Mouse (Mus musculus) liver, embryonic 11.5 days (tissue): ENCODE measurements at regions not wholly inside any gene's neighbourhood (a gene's known extent, or its start where the extent isn't known, plus 50 kb on each side); places are given as distances from the start of the nearest gene placed in this dataset.
"Not testable (repeated sequence)": the region's sequence is repeated elsewhere in the genome, so short reads cannot be mapped to it uniquely, and the experiment has no call there.

Experiments used
- ATAC-seq: fragments of 200-750 bp; cut with Nextera tagmentation; replicated peaks from 2 replicates; pipeline ENCODE4 v1.8.0; 2017; ENCODE audit warnings: moderate number of reproducible peaks, mild to moderate bottlenecking, moderate TSS enrichment, moderate library complexity; ENCODE audit not compliant: low FRiP score
- DNase-seq: peaks from one replicate; pipeline ENCODE4 v3.0.0-alpha.2; 2017; ENCODE audit warnings: low spot score
- H3K27ac ChIP-seq: fragments of 300-500 bp; sonication (generic); 2 replicates; pipeline ENCODE4 v1.5.1; 2014; ENCODE audit warnings: mild to moderate bottlenecking, low read depth, low read length, control low read depth
- H3K27me3 ChIP-seq: fragments of 300-500 bp; sonication (generic); replicated peaks from 2 replicates; pipeline ENCODE4 v1.6.1; 2014; ENCODE audit warnings: low read length, mixed read lengths; ENCODE audit not compliant: control insufficient read depth, insufficient read depth
- H3K36me3 ChIP-seq: fragments of 300-500 bp; sonication (generic); 2 replicates; pipeline ENCODE4 v1.6.1; 2014; ENCODE audit warnings: mild to moderate bottlenecking, low read length, moderate library complexity, mixed read lengths; ENCODE audit not compliant: control insufficient read depth, insufficient read depth
- H3K4me1 ChIP-seq: fragments of 300-500 bp; sonication (generic); replicated peaks from 2 replicates; pipeline ENCODE4 v1.6.1; 2014; ENCODE audit warnings: low read length, mixed read lengths; ENCODE audit not compliant: control insufficient read depth, insufficient read depth
- H3K4me2 ChIP-seq: fragments of 300-500 bp; sonication (generic); 2 replicates; pipeline ENCODE4 v1.6.1; 2014; ENCODE audit warnings: mild to moderate bottlenecking, control low read depth, moderate library complexity
- H3K4me3 ChIP-seq: fragments of 300-500 bp; sonication (generic); 2 replicates; pipeline ENCODE4 v1.5.1; 2014; ENCODE audit warnings: low read depth, low read length, control low read depth
- H3K9ac ChIP-seq: fragments of 300-500 bp; sonication (generic); 2 replicates; pipeline ENCODE4 v1.6.1; 2014; ENCODE audit warnings: low read depth, low read length, control low read depth
- H3K9me3 ChIP-seq: fragments of 300-500 bp; sonication (generic); 2 replicates; pipeline ENCODE4 v1.6.1; 2016; ENCODE audit warnings: low read length, inconsistent platforms, mixed read lengths; ENCODE audit not compliant: control insufficient read depth
- WGBS: fragments of 180-500 bp; shearing (Covaris S2); extraction: QIAGEN DNeasy Blood & Tissue Kit; methylation state at CpG from one replicate; pipeline ENCODE4 v1.1.7; 2014; 5-methylcytosine and 5-hydroxymethylcytosine counted together

DNA sequence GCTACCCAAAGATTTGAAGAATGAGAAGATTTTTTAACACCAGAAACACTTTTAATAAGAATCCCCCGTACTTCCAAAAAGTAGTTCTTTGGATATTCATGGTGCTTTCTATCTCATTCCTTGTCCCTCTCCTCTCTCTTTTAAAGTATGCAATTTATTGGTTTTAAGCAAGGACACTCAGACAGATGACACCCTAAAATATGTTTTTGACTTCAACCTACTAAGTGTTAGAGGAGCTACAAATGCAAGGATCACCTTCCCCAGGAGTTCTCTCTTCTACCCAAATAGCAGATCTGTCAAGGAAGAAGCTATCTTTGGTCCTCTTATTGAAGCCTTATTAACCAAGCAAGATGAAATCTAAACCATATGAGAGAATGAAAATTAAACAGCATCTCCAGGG lies 86.6 kb upstream of the Ifngr1 start:
- ATAC-seq (no peak), DNase-seq (no peak)
- Histone ChIP-seq H3K27me3 (no peaks in the 10 kb centered on the region), H3K4me1 (no peaks in the 10 kb centered on the region), H3K4me3 (no peak overlapping the region), H3K9ac (no peak overlapping the region), H3K4me2 (no peak overlapping the region), H3K36me3 (no peaks in the 10 kb centered on the region), H3K9me3 (no peaks in the 10 kb centered on the region), H3K27ac (no peak overlapping the region)
- 91% methylated on average over 1 of the region's 1 CpGs for WGBS

DNA sequence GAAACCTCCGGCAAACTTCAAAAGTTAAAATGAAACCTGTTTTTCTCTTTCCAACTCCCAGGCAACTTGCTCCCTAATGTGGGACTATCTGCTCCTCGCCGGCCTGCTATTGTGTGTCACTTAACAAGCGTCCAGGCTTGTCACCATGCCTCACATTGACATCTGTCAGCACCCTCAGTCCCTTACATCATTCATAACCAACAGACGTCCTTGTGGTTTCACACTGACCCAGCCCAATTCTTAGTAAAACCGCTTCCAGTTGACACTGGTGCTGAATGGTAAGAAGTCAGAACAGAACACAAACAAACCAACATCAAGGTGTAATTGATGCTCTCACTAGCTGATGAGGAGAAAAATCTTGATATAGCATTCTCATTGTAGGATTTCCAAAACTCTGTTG lies 85.8 kb upstream of the Ifngr1 start:
- H3K9me3 ChIP-seq: no peaks in the 10 kb centered on the region
- WGBS: 61% methylated on average over 6 of the region's 6 CpGs
- no peak overlapping the region for H3K27ac ChIP-seq
- no peak overlapping the region for H3K4me3 ChIP-seq
- no peaks in the 10 kb centered on the region for H3K36me3 ChIP-seq
- H3K9ac ChIP-seq: no peak overlapping the region
- no peak for DNase-seq
- H3K4me2 ChIP-seq: no peak overlapping the region
- ATAC-seq: no peak
- no peaks in the 10 kb centered on the region for H3K4me1 ChIP-seq
- H3K27me3 ChIP-seq: no peaks in the 10 kb centered on the region

DNA sequence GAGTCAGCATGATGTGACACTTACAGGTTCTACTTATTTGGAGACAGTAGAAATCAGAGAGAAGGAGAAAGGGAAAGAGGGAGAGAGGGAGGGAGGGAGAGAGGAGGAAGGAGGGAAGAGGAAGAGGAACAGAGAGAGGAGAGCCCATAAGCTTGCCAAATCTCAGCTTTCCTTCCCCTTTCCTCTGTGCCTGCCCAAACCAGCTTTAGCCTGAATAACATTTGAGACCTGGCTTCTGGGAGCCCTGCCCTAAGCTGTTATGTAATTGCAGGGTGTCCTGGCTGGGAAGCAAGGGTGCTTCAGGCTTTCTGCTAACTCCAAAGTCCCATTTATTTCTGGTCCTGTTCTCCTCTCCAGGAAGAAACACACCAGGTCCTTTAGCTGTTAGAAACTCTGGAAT lies 85.3 kb upstream of the Ifngr1 start:
- no peak for ATAC-seq

GRCm38 (mm10) chr10:19508221-19508745 lies 83.5 kb upstream of the Ifngr1 start:
- ATAC-seq: no peak

More for the DNA sequence above, 85.3 kb upstream of the Ifngr1 start:
- Histone ChIP-seq H3K27me3 (no peaks in the 10 kb centered on the region), H3K4me1 (no peaks in the 10 kb centered on the region), H3K9ac (no peak overlapping the region), H3K36me3 (no peaks in the 10 kb centered on the region), H3K9me3 (no peaks in the 10 kb centered on the region), H3K4me3 (no peak overlapping the region), H3K4me2 (no peak overlapping the region), H3K27ac (no peak overlapping the region)
- DNase-seq: no peak

GRCm38 (mm10) chr10:19510047-19510446 lies 81.7 kb upstream of the Ifngr1 start:
- Histone ChIP-seq H3K36me3 (no peaks in the 10 kb centered on the region), H3K9ac (no peak overlapping the region), H3K27me3 (no peaks in the 10 kb centered on the region), H3K9me3 (no peaks in the 10 kb centered on the region), H3K27ac (no peak overlapping the region), H3K4me3 (no peak overlapping the region), H3K4me1 (no peaks in the 10 kb centered on the region), H3K4me2 (no peak overlapping the region)
- DNase-seq: no peak
- 87% methylated on average over 10 of the region's 10 CpGs for WGBS
- ATAC-seq: no peak

More at GRCm38 (mm10) chr10:19508221-19508745, 83.5 kb upstream of the Ifngr1 start:
- 77% methylated on average over 5 of the region's 5 CpGs for WGBS
- Histone ChIP-seq H3K4me3 (no peak overlapping the region), H3K36me3 (no peaks in the 10 kb centered on the region), H3K9ac (no peak overlapping the region), H3K27ac (no peak overlapping the region), H3K4me1 (no peaks in the 10 kb centered on the region), H3K27me3 (no peaks in the 10 kb centered on the region), H3K4me2 (no peak overlapping the region), H3K9me3 (no peaks in the 10 kb centered on the region)
- no peak for DNase-seq

DNA sequence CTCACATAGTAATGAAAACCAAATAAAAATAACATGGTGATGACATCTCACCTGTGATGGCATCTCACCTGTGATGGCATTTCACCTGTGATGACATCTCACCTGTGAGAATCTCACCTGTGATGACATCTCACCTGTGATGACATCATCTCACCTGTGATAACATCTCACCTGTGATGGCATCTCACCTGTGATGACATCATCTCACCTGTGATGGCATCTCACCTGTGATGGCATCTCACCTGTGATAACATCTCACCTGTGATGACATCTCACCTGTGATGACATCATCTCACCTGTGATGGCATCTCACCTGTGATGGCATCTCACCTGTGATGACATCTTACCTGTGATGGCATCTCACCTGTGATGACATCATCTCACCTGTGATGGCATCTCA lies 77.4 kb upstream of the Ifngr1 start:
- not testable (repeated sequence) for H3K9ac ChIP-seq, H3K4me3 ChIP-seq, H3K9me3 ChIP-seq, ATAC-seq, DNase-seq, H3K4me2 ChIP-seq, H3K27ac ChIP-seq, H3K27me3 ChIP-seq, H3K36me3 ChIP-seq, H3K4me1 ChIP-seq

DNA sequence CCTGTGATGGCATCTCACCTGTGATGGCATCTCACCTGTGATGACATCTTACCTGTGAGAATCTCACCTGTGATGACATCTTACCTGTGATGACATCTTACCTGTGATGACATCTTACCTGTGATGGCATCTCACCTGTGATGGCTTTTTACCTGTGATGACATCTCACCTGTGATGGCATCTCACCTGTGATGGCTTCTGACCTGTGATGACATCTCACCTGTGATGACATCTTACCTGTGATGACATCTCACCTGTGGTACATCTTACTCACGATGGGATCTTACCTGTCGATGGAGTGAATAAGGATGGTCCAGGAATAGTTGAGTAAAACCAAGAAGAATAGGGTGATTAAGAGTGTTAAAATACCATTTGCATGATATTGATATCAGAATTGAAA lies 76.9 kb upstream of the Ifngr1 start:
- 88% methylated on average over 2 of the region's 2 CpGs for WGBS
- DNase-seq: no peak

GRCm38 (mm10) chr10:19516011-19516410 lies 75.7 kb upstream of the Ifngr1 start:
- Histone ChIP-seq H3K4me2 (no peak overlapping the region), H3K4me3 (no peak overlapping the region), H3K27me3 (no peaks in the 10 kb centered on the region), H3K9me3 (no peaks in the 10 kb centered on the region), H3K4me1 (no peaks in the 10 kb centered on the region), H3K27ac (no peak overlapping the region), H3K36me3 (no peaks in the 10 kb centered on the region), H3K9ac (no peak overlapping the region)
- no peak for ATAC-seq
- DNase-seq: no peak
- WGBS: 83% methylated on average over 3 of the region's 3 CpGs

More for the DNA sequence above, 76.9 kb upstream of the Ifngr1 start:
- H3K27ac ChIP-seq: no peak overlapping the region
- H3K36me3 ChIP-seq: no peaks in the 10 kb centered on the region
- no peaks in the 10 kb centered on the region for H3K27me3 ChIP-seq
- H3K4me2 ChIP-seq: no peak overlapping the region
- ATAC-seq: no peak
- no peaks in the 10 kb centered on the region for H3K9me3 ChIP-seq
- no peak overlapping the region for H3K4me3 ChIP-seq
- no peaks in the 10 kb centered on the region for H3K4me1 ChIP-seq
- H3K9ac ChIP-seq: no peak overlapping the region

DNA sequence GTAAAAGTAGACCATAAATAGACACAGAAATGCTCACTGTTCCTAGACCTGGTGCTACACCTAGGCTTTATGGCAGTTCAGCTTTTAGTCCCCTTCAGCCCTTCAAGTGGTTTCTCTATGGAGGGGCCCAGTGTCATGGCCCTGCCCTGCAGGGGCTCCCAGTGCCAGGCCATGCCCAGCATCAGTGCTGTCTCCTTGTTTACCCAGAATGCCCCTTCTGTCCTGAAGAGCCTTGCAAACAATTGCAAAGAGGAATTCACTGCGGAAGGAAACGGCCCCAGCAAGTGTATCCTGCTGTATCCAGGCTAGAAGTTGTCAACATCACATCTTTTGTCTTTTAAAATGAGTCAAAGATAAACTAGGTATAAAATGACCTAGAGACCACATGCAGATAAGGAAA lies 74.7 kb upstream of the Ifngr1 start:
- Histone ChIP-seq H3K27ac (no peak overlapping the region), H3K36me3 (no peaks in the 10 kb centered on the region), H3K4me1 (no peaks in the 10 kb centered on the region), H3K27me3 (no peaks in the 10 kb centered on the region), H3K9me3 (no peaks in the 10 kb centered on the region), H3K4me3 (no peak overlapping the region), H3K4me2 (no peak overlapping the region), H3K9ac (no peak overlapping the region)
- no peak for DNase-seq
- 0 out of 2 replicates have a peak, but pooled peaks have one; percentile 18 for ATAC-seq
- WGBS: 58% methylated on average over 2 of the region's 2 CpGs
